Mouse (Mus musculus) forebrain, postnatal 0 days (tissue): ENCODE measurements around the gene Col4a1. TPM values are rescaled to one million over a fixed set of nuclear protein-coding genes. Genes with fewer than 3 reads are reported as not detected.

Experiments
- ATAC-seq: fragments of 200-750 bp; cut with Nextera tagmentation; 2 replicates; pipeline ENCODE4 v1.8.0; 2017; ENCODE audit warnings: mild to moderate bottlenecking, moderate library complexity
- DNase-seq: peaks from one replicate; pipeline ENCODE4 v3.0.0-alpha.2; 2015
- H3K27ac ChIP-seq: fragments of 300-500 bp; sonication (generic); 2 replicates; pipeline ENCODE4 v1.5.1; 2014; ENCODE audit warnings: low read depth, mild to moderate bottlenecking, antibody characterized with exemption, low read length, moderate library complexity, mixed read lengths
- H3K27me3 ChIP-seq: fragments of 300-500 bp; sonication (generic); 2 replicates; pipeline ENCODE4 v1.6.1; 2014; ENCODE audit warnings: mild to moderate bottlenecking, low read length, mixed read lengths; ENCODE audit not compliant: insufficient read depth
- H3K36me3 ChIP-seq: fragments of 300-500 bp; sonication (generic); 2 replicates; pipeline ENCODE4 v1.6.1; 2014; ENCODE audit warnings: mild to moderate bottlenecking, moderate library complexity; ENCODE audit not compliant: insufficient read depth
- H3K4me1 ChIP-seq: fragments of 300-500 bp; sonication (generic); 2 replicates; pipeline ENCODE4 v1.6.1; 2014; ENCODE audit warnings: antibody characterized with exemption; ENCODE audit not compliant: insufficient read depth
- H3K4me2 ChIP-seq: fragments of 300-500 bp; sonication (generic); 2 replicates; pipeline ENCODE4 v1.6.1; 2014; ENCODE audit warnings: low read depth, mild to moderate bottlenecking, moderate library complexity
- H3K4me3 ChIP-seq: fragments of 300-500 bp; sonication (generic); 2 replicates; pipeline ENCODE4 v1.5.1; 2014; ENCODE audit warnings: low read depth, low read length, mixed read lengths
- H3K9ac ChIP-seq: fragments of 300-500 bp; sonication (generic); 2 replicates; pipeline ENCODE4 v1.6.1; 2014; ENCODE audit warnings: mild to moderate bottlenecking
- H3K9me3 ChIP-seq: fragments of 300-500 bp; sonication (generic); 2 replicates; pipeline ENCODE4 v1.6.1; 2016; ENCODE audit warnings: low read length
- CTCF ChIP-seq: sonication (generic); IDR thresholded peaks from 2 replicates; pipeline ENCODE4 v1.5.1; 2016; ENCODE audit warnings: antibody characterized with exemption, control low read depth, low read depth
- WGBS: fragments of 180-500 bp; shearing (Covaris S2); extraction: QIAGEN DNeasy Blood & Tissue Kit; methylation state at CpG from one replicate; pipeline ENCODE4 v1.1.7; 2014; 5-methylcytosine and 5-hydroxymethylcytosine counted together
- polyA plus RNA-seq: library from polyadenylated mRNA; unstranded; fragments of >200 nt; fragmentation: Nextera tagmentation; extraction: Ambion mirVana; gene quantifications from 2 replicates; pipeline ENCODE4 v1.2.1, GENCODE M21; 2015
- total RNA-seq: library from RNA; depleted of rRNA; stranded (reverse); fragments of >200 nt; gene quantifications from 2 replicates; pipeline ENCODE4 v1.2.3, GENCODE M21; 2014

The Col4a1 gene
- total and polyA plus RNA-seq, 2 experiments from 2014 or later, result 45.1 to 217 TPM

DNA sequence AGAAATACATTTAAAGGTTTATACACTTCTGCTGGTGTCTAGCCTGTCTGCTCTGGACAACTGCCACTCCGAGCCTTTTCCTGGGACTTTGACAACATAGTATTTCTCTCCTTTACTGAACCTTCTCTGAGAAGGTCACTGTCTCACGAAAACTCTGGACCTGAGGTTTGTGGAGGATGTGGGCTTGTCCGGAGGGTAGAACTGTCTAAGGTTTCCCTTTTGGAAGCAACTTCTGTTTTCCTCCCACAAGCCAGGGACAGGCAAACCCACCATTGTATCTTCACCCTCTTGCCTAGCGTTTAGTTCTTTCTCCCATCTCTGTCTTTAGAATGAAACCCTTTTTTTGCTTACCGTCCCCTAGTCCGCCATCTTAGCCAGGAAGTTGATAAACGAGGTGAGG is 9.2 kb upstream of the Col4a1 start:
- no peaks in the 10 kb centered on the region for H3K4me1 ChIP-seq
- H3K27ac ChIP-seq, result no peak overlapping the region
- H3K9me3 ChIP-seq, result no peaks in the 10 kb centered on the region
- no peaks in the 10 kb centered on the region for H3K36me3 ChIP-seq
- no peak overlapping the region for H3K4me2 ChIP-seq
- DNase-seq (no peak), ATAC-seq (no peak)
- no peak overlapping the region for H3K9ac ChIP-seq
- no peaks in the 10 kb centered on the region for H3K27me3 ChIP-seq
- no peak for TF ChIP-seq CTCF
- 90% methylated on average over 7 of the region's 7 CpGs for WGBS
- no peak overlapping the region for H3K4me3 ChIP-seq

DNA sequence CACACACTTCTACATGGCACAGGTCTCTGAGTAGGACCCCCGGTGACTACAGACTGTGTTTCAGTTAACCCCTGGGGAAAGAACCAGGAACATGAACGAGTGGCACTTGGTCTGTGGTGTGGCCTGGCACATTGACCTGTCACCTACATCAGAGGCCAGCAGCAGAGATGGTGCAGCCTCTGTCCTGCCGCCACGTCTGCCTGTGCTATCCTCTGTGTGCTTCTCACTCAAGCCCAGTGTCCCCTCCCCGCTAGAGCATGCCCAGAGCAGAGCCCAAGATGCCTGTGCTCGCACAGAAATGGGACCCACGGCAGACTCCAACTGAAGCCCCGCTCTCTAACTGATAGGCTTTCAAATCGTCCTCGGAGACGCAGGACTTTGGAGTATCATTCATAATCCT is 6.8 kb upstream of the Col4a1 start:
- no peak overlapping the region for H3K4me2 ChIP-seq
- no peak overlapping the region for H3K4me3 ChIP-seq
- H3K27ac ChIP-seq, result no peak overlapping the region
- H3K27me3 ChIP-seq, result no peaks in the 10 kb centered on the region
- H3K9ac ChIP-seq, result no peak overlapping the region
- TF ChIP-seq CTCF, result no peak
- H3K9me3 ChIP-seq, result no peaks in the 10 kb centered on the region
- no peaks in the 10 kb centered on the region for H3K36me3 ChIP-seq
- ATAC-seq (no peak), DNase-seq (no peak)
- 89% methylated on average over 11 of the region's 11 CpGs for WGBS
- no peaks in the 10 kb centered on the region for H3K4me1 ChIP-seq

DNA sequence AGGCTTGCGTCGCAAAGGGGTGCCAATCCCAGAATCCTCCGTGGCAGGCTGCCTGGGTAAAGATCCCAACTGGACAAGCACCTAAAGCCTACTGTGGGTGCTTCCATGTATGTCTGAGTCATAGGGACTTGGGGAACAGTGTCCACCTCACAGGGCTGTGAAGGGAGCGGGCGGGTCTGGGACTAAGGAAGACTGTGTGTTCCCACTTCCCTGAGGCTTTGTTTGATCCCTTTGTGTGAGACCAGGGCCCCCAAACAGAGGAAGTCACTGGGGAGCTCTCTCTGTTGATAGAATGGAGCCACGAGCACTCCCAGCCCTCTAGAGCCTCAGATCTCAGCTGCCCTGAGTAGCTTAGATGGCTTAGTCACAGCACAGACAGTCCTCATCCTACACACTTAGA is 3.5 kb upstream of the Col4a1 start:
- Histone ChIP-seq H3K4me2 (no peak overlapping the region), H3K9ac (no peak overlapping the region), H3K27ac (no peak overlapping the region), H3K36me3 (no peaks in the 10 kb centered on the region), H3K4me3 (no peak overlapping the region), H3K4me1 (peaks cover 10% of the 10 kb centered on the region), H3K27me3 (peaks cover 6% of the 10 kb centered on the region), H3K9me3 (no peaks in the 10 kb centered on the region)
- no peak for TF ChIP-seq CTCF
- 83% methylated on average over 6 of the region's 6 CpGs for WGBS
- DNase-seq (no peak), ATAC-seq (no peak)

DNA sequence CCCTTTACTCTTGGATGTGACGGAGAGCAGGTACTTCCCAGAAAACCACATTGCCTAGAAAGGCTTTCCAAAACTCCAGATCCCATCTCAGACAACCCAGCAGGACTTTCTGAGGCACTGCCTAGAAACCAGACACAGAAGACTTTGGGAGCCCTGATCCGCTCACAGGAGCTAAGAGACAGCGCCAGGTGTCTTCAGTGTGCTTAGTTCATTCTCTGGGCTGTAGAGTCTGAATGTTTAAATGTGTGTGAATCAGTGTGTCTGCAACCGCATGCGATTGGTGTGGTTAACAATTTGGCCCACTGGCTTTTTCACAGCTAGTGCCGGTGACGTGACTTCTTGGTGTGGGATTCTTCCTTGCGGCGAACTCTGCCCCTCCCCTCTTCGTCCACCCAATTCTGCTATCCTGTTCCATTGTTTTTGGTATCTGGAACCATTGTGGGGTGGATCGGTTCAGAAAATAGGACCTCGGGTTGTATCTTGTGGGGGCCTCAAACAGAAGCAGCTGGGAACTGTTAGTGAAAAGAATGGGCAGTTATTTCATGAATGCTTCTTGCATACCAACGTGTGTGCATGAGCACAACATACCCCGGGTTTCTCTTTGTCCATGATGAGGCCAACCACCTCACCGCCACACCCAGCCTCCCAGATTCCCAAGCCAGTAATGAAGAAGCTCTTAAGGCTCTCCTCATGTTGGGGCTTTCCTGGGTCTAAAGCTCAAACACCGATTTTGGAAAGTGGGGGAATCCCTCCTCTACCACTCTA is 2.7 kb upstream of the Col4a1 start:
- no peak overlapping the region for H3K4me3 ChIP-seq
- H3K36me3 ChIP-seq, result no peaks in the 10 kb centered on the region
- DNase-seq, result no peak
- no peak for TF ChIP-seq CTCF
- no peak overlapping the region for H3K27ac ChIP-seq
- H3K4me2 ChIP-seq, result 0 out of 2 replicates have a peak overlapping the region, but pooled peaks have one; percentile 89
- peaks cover 6% of the 10 kb centered on the region for H3K27me3 ChIP-seq
- H3K9me3 ChIP-seq, result no peaks in the 10 kb centered on the region
- 75% methylated on average over 16 of the region's 16 CpGs for WGBS
- peaks cover 10% of the 10 kb centered on the region for H3K4me1 ChIP-seq
- no peak overlapping the region for H3K9ac ChIP-seq
- ATAC-seq, result no peak

DNA sequence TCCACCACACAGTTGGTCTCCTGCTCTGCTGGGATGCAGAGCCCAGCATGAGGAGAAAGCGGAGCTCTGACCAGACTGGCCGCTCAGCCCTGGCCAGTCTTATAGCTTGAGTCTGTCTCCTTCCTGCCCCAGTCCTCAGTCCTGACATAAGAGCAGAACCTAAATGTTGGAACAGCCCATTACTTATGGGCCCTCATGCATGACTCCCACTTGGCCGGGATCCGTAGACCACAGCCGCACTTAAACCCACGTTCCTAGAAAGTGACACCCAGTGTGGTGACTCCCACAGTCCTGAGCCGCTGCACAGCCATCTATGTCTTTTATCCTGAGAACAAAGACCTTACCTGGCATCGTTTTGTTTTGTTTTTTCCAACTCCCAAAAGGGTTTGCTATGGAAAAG is 2.0 kb upstream of the Col4a1 start:
- H3K9ac ChIP-seq, result no peak overlapping the region
- 0 out of 2 replicates have a peak overlapping the region, but pooled peaks have one; percentile 89 for H3K4me2 ChIP-seq
- H3K27me3 ChIP-seq, result peaks cover 6% of the 10 kb centered on the region
- no peak overlapping the region for H3K4me3 ChIP-seq
- 84% methylated on average over 8 of the region's 8 CpGs for WGBS
- H3K27ac ChIP-seq, result no peak overlapping the region
- H3K4me1 ChIP-seq, result peaks cover 10% of the 10 kb centered on the region
- TF ChIP-seq CTCF, result no peak
- ATAC-seq, result no peak
- H3K36me3 ChIP-seq, result no peaks in the 10 kb centered on the region
- H3K9me3 ChIP-seq, result no peaks in the 10 kb centered on the region
- DNase-seq, result no peak

DNA sequence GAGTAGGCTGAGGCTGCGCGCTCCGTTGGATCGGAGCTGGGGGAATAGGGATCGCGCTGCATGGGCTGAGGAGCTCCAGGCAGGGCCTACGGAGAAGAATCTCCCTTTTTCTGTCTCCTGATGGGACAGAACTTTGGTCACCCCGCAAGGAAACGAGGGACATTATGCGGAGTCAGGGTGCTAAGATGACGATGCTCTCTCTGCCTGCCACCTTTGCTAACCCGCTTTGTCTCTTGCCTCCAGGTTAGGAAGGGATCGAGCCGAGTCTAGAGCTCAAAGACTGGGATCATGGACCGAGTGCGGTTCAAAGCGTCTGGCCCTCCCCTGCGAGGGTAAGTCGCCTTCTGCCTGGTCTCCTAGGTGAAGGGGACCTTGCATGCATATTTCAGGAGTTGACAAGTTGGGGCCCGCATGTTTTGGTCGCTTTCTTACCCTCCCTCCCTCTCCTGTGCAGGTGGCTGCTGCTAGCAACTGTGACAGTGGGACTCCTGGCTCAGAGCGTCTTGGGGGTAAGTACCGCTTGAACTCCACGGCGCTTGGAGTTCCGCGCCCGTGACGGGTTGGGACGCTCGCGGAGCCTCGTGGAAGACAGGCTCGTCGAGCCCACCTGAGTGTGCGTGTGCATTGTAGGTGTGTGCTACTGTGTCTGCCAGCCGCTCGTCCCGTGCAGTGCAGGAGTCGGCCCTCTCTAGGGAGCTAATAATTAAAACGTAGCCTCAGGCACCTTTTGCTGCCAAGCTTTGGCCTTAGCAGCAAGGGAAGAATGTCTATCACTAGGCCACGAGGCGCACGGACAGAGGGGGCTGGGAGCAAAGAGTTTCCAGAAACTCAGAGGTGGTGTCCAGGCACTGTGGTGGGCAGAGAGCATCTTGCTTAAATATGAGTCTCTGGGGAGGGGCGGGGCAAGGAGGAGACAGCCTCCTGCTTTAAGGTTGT is 818 bp upstream of the Col4a1 start:
- Histone ChIP-seq H3K4me3 (peak overlapping the region; percentile 72), H3K4me2 (peak overlapping the region; percentile 89), H3K9me3 (no peaks in the 10 kb centered on the region), H3K9ac (peak overlapping the region; percentile 77), H3K4me1 (peaks cover 10% of the 10 kb centered on the region), H3K27ac (peak overlapping the region; percentile 62; the same call in 1 of the 2 replicates), H3K27me3 (peaks cover 6% of the 10 kb centered on the region), H3K36me3 (no peaks in the 10 kb centered on the region)
- DNase-seq, result peak; percentile 64
- TF ChIP-seq CTCF, result no peak
- 5% methylated on average over 44 of the region's 45 CpGs for WGBS
- ATAC-seq, result peak; percentile 71
